Mouse (Mus musculus) adrenal gland, postnatal 25 days (tissue): Measurements from ENCODE around the gene Ftsj3. TPM values are rescaled to one million over a fixed set of nuclear protein-coding genes. Genes with fewer than 3 reads are reported as not detected.

ENCODE experiments used
- DNase-seq: peaks from one replicate; pipeline ENCODE4 v3.0.0; 2021; ENCODE audit warnings: mixed read lengths
- long read RNA-seq: library from polyadenylated mRNA; stranded (forward); transcript quantifications from one replicate; pipeline ENCODE4 v2.0.0, GENCODE M21; 2021
- total RNA-seq: library from RNA; stranded (reverse); gene quantifications from 2 replicates; pipeline ENCODE4 v1.2.3, GENCODE M21; 2021

The Ftsj3 gene
- total RNA-seq, result 52.5 and 72.1 TPM in 2 replicates
- long read RNA-seq, transcript Ftsj3-201 (21 exons, 3,144 nt), result major isoform, 60 of 82 reads
- long read RNA-seq, partial matches to known transcripts, result 12 of 82 reads
- long read RNA-seq, other reads (novel, unspliced or antisense), result 10 of 82 reads

GRCm38 (mm10) chr11:106255685-106256451 lies at the start of gene Ftsj3, which contains the start of gene Psmc5:
Ftsj3 (minus strand) TSS chr11:106256079.
Psmc5 (plus strand) TSS chr11:106256154.
- peak; percentile 99 for DNase-seq

- DNase-seq, result no peak
Observed at GRCm38 (mm10) chr11:106305348-106306064, 49.6 kb upstream of the Ftsj3 start.

- peak; percentile 59 for DNase-seq
Observed at GRCm38 (mm10) chr11:106302634-106303033, 46.8 kb upstream of the Ftsj3 start.

GRCm38 (mm10) chr11:106301765-106302164 lies 45.9 kb upstream of the Ftsj3 start, which contains the start of gene Gh:
Gh (minus strand) TSS chr11:106301865.
- DNase-seq, result no peak

GRCm38 (mm10) chr11:106291861-106292260 lies 36.0 kb upstream of the Ftsj3 start:
- no peak for DNase-seq

- no peak for DNase-seq
Observed at GRCm38 (mm10) chr11:106290376-106290775, 34.5 kb upstream of the Ftsj3 start.

- DNase-seq, result peak; percentile 89
Observed at GRCm38 (mm10) chr11:106289369-106289768, 33.5 kb upstream of the Ftsj3 start.

GRCm38 (mm10) chr11:106286987-106287386 lies 31.1 kb upstream of the Ftsj3 start:
- no peak for DNase-seq

- DNase-seq, result no peak
Observed at GRCm38 (mm10) chr11:106286206-106286605, 30.3 kb upstream of the Ftsj3 start.

- DNase-seq, result no peak
Observed at GRCm38 (mm10) chr11:106284126-106284525, 28.2 kb upstream of the Ftsj3 start.

- no peak for DNase-seq
Observed at GRCm38 (mm10) chr11:106283371-106283770, 27.5 kb upstream of the Ftsj3 start.

- no peak for DNase-seq
Observed at GRCm38 (mm10) chr11:106282452-106282851, 26.6 kb upstream of the Ftsj3 start.

GRCm38 (mm10) chr11:106276454-106276853 lies 20.6 kb upstream of the Ftsj3 start, which contains the start of gene Tcam1:
Tcam1 (plus strand) TSS chr11:106276672.
- DNase-seq, result peak; percentile 91

GRCm38 (mm10) chr11:106274971-106275411 lies 19.1 kb upstream of the Ftsj3 start:
- no peak for DNase-seq

- no peak for DNase-seq
Observed at GRCm38 (mm10) chr11:106274374-106274773, 18.5 kb upstream of the Ftsj3 start.

GRCm38 (mm10) chr11:106273811-106274210 lies 17.9 kb upstream of the Ftsj3 start:
- no peak for DNase-seq

GRCm38 (mm10) chr11:106273311-106273684 lies 17.4 kb upstream of the Ftsj3 start:
- no peak for DNase-seq

GRCm38 (mm10) chr11:106272644-106273310 lies 16.9 kb upstream of the Ftsj3 start, which contains the start of gene Smarcd2:
Smarcd2 (minus strand) TSS chr11:106272972.
- DNase-seq, result peak; percentile 99

GRCm38 (mm10) chr11:106271794-106272643 lies 16.1 kb upstream of the Ftsj3 start:
- DNase-seq, result peak; percentile 53

GRCm38 (mm10) chr11:106271131-106271793 lies 15.4 kb upstream of the Ftsj3 start:
- DNase-seq, result no peak

GRCm38 (mm10) chr11:106269060-106269431 lies 13.2 kb upstream of the Ftsj3 start:
- DNase-seq, result no peak
